Mouse (Mus musculus) intestine, embryonic 16.5 days (tissue): Measurements from ENCODE around the gene Nfasc. TPM values are rescaled to one million over a fixed set of nuclear protein-coding genes. Genes with fewer than 3 reads are reported as not detected.
A peak's percentile ranks its signal among the peaks of the same experiment; 100 is the strongest.

Source experiments
- ATAC-seq: fragments of 200-750 bp; cut with Nextera tagmentation; 2 replicates; pipeline ENCODE4 v1.8.0; 2017; ENCODE audit warnings: moderate TSS enrichment, moderate library complexity
- H3K27ac ChIP-seq: fragments of 300-500 bp; sonication (generic); 2 replicates; pipeline ENCODE4 v1.5.1; 2014; ENCODE audit warnings: mild to moderate bottlenecking, low read length
- H3K27me3 ChIP-seq: fragments of 300-500 bp; sonication (generic); replicated peaks from 2 replicates; pipeline ENCODE4 v1.6.1; 2014; ENCODE audit warnings: low read length, control low read depth, mixed read lengths; ENCODE audit not compliant: control insufficient read depth, insufficient read depth
- H3K36me3 ChIP-seq: fragments of 300-500 bp; sonication (generic); 2 replicates; pipeline ENCODE4 v1.6.1; 2014; ENCODE audit warnings: low read length, control low read depth; ENCODE audit not compliant: control insufficient read depth, insufficient read depth
- H3K4me1 ChIP-seq: fragments of 300-500 bp; sonication (generic); 2 replicates; pipeline ENCODE4 v1.6.1; 2014; ENCODE audit warnings: low read length, control low read depth, mixed read lengths; ENCODE audit not compliant: control insufficient read depth, insufficient read depth
- H3K4me2 ChIP-seq: fragments of 300-500 bp; sonication (generic); 2 replicates; pipeline ENCODE4 v1.6.1; 2014; ENCODE audit warnings: low read depth, low read length, control low read depth
- H3K4me3 ChIP-seq: fragments of 300-500 bp; sonication (generic); 2 replicates; pipeline ENCODE4 v1.5.1; 2014; ENCODE audit warnings: mild to moderate bottlenecking, low read length
- H3K9ac ChIP-seq: fragments of 300-500 bp; sonication (generic); 2 replicates; pipeline ENCODE4 v1.6.1; 2014; ENCODE audit warnings: low read depth, low read length
- H3K9me3 ChIP-seq: fragments of 300-500 bp; sonication (generic); 2 replicates; pipeline ENCODE4 v1.6.1; 2016; ENCODE audit warnings: low read length, control low read depth; ENCODE audit not compliant: control insufficient read depth
- WGBS: fragments of 180-500 bp; shearing (Covaris S2); extraction: QIAGEN DNeasy Blood & Tissue Kit; methylation state at CpG from one replicate; pipeline ENCODE4 v1.1.7; 2014; 5-methylcytosine and 5-hydroxymethylcytosine counted together
- polyA plus RNA-seq: library from polyadenylated mRNA; unstranded; fragments of >200 nt; fragmentation: Nextera tagmentation; extraction: Ambion mirVana; gene quantifications from 2 replicates; pipeline ENCODE4 v1.2.1, GENCODE M21; 2015

Nfasc gene
- polyA plus RNA-seq, 1 experiment from 2014 or later: 2.0 TPM

DNA sequence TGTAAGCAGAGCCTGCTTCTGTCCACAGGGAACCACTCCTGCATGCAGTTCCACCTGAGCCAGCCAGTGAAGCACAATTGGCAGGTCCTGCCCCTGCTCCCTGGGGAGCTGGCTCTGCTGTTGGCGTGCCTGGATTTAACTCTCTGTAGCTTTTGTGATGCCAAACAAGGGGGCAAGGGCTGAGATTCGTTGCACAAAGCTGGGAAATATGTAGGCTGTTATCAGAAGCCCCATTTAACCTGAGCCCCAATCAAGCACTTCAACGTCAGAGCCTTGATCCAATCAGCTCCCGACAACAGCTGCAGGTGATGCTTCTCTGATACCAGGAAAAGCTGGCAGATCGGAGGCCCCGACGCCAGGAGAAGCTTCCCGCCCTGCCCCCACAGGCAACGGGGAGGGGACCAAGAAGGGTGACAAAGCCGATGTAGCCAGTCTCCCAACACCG lies 2.5 kb downstream of the Nfasc start:
- H3K27me3 ChIP-seq: peaks cover 32% of the 10 kb centered on the region
- no peak overlapping the region for H3K9ac ChIP-seq
- no peak overlapping the region for H3K4me3 ChIP-seq
- no peaks in the 10 kb centered on the region for H3K36me3 ChIP-seq
- 2% methylated on average over 11 of the region's 11 CpGs for WGBS
- H3K9me3 ChIP-seq: no peaks in the 10 kb centered on the region
- H3K27ac ChIP-seq: no peak overlapping the region
- peaks cover 4% of the 10 kb centered on the region; the same call in 1 of the 2 replicates for H3K4me1 ChIP-seq
- H3K4me2 ChIP-seq: peak overlapping the region; percentile 4; the same call in 1 of the 2 replicates
- no peak for ATAC-seq

DNA sequence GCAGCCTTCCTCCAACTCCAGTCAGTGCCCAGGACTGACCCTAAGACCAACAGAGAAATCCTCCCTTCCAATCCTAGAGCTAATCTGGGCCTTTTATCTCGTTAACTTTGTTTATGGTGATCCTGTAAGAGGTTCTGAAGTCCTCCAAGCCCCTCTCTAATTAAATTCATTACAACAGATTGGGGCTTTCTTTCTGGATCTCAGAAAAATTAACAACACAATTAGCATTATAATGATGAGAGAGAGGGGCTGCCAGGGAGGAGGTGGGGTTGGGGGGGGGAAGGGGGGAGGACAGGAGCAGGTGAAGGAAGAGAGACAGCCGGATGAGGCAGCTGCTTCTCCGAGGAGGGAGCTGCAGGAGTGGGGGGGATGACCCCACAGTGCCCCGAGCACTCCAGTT lies 5.4 kb downstream of the Nfasc start:
- WGBS: 19% methylated on average over 4 of the region's 4 CpGs
- peaks cover 17% of the 10 kb centered on the region; the same call in 1 of the 2 replicates for H3K27me3 ChIP-seq
- H3K27ac ChIP-seq: no peak overlapping the region
- H3K36me3 ChIP-seq: no peaks in the 10 kb centered on the region
- no peak overlapping the region for H3K9ac ChIP-seq
- no peak for ATAC-seq
- H3K4me3 ChIP-seq: no peak overlapping the region
- H3K4me1 ChIP-seq: no peaks in the 10 kb centered on the region
- no peaks in the 10 kb centered on the region for H3K9me3 ChIP-seq
- no peak overlapping the region for H3K4me2 ChIP-seq

DNA sequence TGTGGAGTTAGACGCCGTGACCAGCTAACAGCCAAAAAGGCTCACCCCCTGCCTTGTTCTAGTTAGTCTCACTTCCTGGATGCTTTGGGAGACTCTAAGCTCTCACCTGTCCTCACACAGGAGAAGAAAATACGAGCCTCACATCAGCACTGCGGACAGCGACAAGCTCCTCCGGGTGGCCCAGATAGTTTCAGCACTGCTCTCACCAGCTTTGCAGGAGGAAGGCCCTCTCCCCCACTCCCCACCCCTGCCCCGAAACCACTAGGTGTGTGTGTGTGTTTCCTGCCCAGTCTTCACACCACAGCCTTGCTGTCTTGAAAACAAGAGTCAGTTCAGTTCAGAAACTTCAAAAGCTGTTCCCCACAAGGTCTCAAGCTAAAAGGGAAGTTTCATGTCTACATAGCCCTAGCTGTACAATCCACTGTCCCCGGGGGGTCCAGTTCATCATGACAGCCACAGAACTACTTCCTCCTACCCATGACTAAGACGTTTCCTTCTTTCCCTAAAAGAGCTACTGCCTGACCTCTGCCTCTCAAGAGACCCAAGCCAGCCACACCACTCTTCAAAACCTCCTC lies 7.6 kb downstream of the Nfasc start:
- H3K27me3 ChIP-seq: 0 out of 2 replicates have a peak, but pooled peaks cover 6% of the 10 kb centered on the region
- no peak overlapping the region for H3K4me3 ChIP-seq
- no peaks in the 10 kb centered on the region for H3K36me3 ChIP-seq
- H3K4me1 ChIP-seq: no peaks in the 10 kb centered on the region
- no peak overlapping the region for H3K4me2 ChIP-seq
- 25% methylated on average over 9 of the region's 9 CpGs for WGBS
- H3K9ac ChIP-seq: no peak overlapping the region
- ATAC-seq: no peak
- no peaks in the 10 kb centered on the region for H3K9me3 ChIP-seq
- no peak overlapping the region for H3K27ac ChIP-seq

DNA sequence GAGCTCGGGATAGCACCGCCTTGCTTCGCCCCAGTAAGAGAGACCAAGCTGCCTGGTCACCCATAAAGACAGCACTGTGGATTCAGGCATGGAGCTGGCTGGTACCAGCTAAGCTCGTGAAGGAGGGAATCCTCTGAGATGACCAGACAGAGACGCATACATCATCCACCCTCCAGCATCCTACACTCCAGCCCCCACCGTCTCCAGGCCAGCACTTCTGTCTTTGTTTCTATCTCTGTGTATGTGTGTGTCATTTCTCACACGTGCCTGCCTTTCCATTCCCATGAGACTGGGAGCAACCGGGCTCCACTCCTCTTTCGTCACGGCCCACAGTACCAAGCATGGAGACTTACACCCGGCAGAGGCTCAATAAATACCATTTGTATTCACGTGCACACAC lies 9.3 kb downstream of the Nfasc start:
- no peak overlapping the region for H3K27ac ChIP-seq
- WGBS: 74% methylated on average over 12 of the region's 12 CpGs
- H3K36me3 ChIP-seq: no peaks in the 10 kb centered on the region
- H3K4me2 ChIP-seq: no peak overlapping the region
- H3K9ac ChIP-seq: no peak overlapping the region
- H3K4me3 ChIP-seq: no peak overlapping the region
- no peaks in the 10 kb centered on the region for H3K27me3 ChIP-seq
- ATAC-seq: no peak
- H3K9me3 ChIP-seq: no peaks in the 10 kb centered on the region
- H3K4me1 ChIP-seq: no peaks in the 10 kb centered on the region

DNA sequence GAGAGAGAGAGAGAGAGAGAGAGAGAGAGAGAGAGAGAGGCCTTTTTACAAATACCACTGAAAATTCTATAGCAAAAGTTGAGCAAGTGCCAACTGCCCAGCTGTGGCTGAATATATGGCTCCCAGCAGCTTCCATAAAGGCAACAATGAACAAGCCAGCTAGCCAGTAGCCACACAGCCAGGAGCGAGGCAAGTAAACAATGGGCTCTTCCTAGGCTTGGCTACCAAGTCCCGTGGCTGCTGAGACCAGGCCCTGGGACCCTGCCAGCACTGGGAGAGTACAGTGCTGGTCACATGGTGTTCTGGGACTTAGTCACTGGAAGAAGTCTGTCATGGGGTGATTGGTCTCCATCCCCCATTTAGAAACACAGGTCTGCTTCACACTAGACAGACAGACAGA lies 14.0 kb downstream of the Nfasc start:
- no peaks in the 10 kb centered on the region for H3K27me3 ChIP-seq
- H3K4me3 ChIP-seq: no peak overlapping the region
- H3K9ac ChIP-seq: no peak overlapping the region
- WGBS: 39% methylated on average over 2 of the region's 2 CpGs
- no peaks in the 10 kb centered on the region for H3K9me3 ChIP-seq
- H3K36me3 ChIP-seq: no peaks in the 10 kb centered on the region
- H3K4me1 ChIP-seq: no peaks in the 10 kb centered on the region
- no peak for ATAC-seq
- no peak overlapping the region for H3K27ac ChIP-seq
- H3K4me2 ChIP-seq: no peak overlapping the region

DNA sequence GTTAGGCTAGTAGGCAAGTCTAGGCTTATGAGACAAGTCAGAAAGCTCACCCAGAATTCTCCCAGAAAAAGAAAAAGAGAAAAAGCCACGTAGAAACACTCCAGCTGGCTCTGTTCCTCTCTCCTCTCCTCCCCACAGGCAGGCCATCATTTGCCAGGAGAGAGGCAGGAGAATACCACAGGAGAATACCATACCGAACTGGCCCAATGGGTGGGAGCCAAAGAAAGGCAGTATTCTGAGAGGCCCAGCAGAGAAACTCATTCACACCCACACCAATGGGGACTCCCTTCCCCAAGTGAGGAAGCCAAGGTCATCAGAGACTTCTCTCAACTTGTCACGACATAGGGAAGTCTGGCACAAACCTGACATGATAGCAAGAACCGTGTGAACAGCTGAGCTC lies 19.2 kb downstream of the Nfasc start:
- Histone ChIP-seq H3K27me3 (no peaks in the 10 kb centered on the region), H3K4me1 (no peaks in the 10 kb centered on the region), H3K36me3 (no peaks in the 10 kb centered on the region), H3K4me3 (no peak overlapping the region), H3K27ac (no peak overlapping the region), H3K4me2 (no peak overlapping the region), H3K9me3 (no peaks in the 10 kb centered on the region), H3K9ac (no peak overlapping the region)
- ATAC-seq: no peak
- 64% methylated on average over 4 of the region's 4 CpGs for WGBS

DNA sequence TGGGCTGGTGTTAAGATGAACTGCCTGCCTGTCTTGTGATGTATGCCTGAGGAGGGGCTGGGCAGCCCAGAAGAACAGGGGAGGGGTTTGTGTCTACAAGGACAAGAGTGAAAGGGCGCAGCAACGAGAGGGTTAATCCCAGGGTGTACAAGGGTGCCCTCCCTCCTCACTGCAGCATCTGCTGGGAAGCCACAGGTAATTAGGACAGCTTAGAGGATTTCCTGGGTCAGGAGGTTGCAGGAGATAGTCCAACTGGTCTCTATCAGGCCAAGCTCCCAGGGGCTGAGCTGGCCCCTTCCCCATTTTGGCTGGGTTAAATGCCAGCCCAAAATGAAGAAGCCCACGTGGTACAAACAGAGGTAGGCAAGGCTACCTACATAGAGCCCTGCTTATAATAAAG lies 20.3 kb downstream of the Nfasc start:
- no peaks in the 10 kb centered on the region for H3K27me3 ChIP-seq
- H3K4me2 ChIP-seq: no peak overlapping the region
- H3K27ac ChIP-seq: no peak overlapping the region
- no peak overlapping the region for H3K4me3 ChIP-seq
- no peaks in the 10 kb centered on the region for H3K4me1 ChIP-seq
- no peaks in the 10 kb centered on the region for H3K9me3 ChIP-seq
- ATAC-seq: no peak
- H3K36me3 ChIP-seq: no peaks in the 10 kb centered on the region
- no peak overlapping the region for H3K9ac ChIP-seq
- WGBS: 81% methylated on average over 3 of the region's 3 CpGs

DNA sequence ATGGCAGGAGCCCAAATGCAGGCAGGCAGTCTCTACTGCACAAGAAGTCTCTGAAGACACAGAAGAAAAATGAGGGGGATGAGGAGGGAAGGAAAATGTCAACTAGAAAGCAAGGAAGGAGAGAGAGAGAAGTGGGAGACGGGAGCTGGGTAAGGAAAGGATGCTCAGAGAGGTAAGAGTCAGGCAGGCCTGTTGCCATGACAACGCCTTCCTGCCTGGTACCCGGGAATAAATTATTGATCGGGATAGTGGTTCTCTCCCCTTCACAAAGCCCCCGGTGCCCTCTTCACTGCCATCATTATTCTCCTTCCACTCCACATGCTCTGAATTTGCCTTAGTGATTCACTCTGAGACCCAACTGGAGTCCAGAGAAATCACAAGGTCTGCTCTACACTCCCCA lies 23.4 kb downstream of the Nfasc start:
- no peak overlapping the region for H3K4me3 ChIP-seq
- H3K27me3 ChIP-seq: no peaks in the 10 kb centered on the region

DNA sequence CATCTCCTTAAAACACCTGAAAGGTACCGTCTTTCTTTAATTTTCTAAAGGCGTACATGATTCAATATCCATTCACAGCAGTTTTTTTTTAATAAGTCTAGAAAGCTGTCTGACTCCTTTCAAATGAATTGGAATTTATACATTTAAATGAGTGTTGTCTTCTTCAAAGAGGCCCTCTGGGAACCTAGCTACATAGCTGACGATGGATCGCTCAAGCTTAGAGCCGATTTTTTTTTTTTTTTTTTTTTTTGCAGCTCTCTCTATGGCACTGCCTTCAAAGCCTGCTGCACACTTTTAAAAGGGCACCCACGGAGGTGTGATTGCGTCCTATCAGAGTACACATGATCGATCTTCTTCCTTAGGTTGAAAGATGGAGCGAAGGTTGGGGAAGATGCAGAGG lies 26.6 kb downstream of the Nfasc start:
- no peaks in the 10 kb centered on the region for H3K27me3 ChIP-seq
- H3K9ac ChIP-seq: no peak overlapping the region
- H3K27ac ChIP-seq: no peak overlapping the region
- no peaks in the 10 kb centered on the region for H3K4me1 ChIP-seq
- no peaks in the 10 kb centered on the region for H3K9me3 ChIP-seq
- 86% methylated on average over 9 of the region's 9 CpGs for WGBS
- no peak overlapping the region for H3K4me3 ChIP-seq
- no peak for ATAC-seq
- H3K4me2 ChIP-seq: no peak overlapping the region
- no peaks in the 10 kb centered on the region for H3K36me3 ChIP-seq

More for the DNA sequence above, 23.4 kb downstream of the Nfasc start:
- H3K9me3 ChIP-seq: no peaks in the 10 kb centered on the region
- WGBS: 70% methylated on average over 5 of the region's 5 CpGs
- no peaks in the 10 kb centered on the region for H3K4me1 ChIP-seq
- H3K4me2 ChIP-seq: no peak overlapping the region
- H3K36me3 ChIP-seq: no peaks in the 10 kb centered on the region
- no peak overlapping the region for H3K27ac ChIP-seq
- no peak for ATAC-seq
- no peak overlapping the region for H3K9ac ChIP-seq

DNA sequence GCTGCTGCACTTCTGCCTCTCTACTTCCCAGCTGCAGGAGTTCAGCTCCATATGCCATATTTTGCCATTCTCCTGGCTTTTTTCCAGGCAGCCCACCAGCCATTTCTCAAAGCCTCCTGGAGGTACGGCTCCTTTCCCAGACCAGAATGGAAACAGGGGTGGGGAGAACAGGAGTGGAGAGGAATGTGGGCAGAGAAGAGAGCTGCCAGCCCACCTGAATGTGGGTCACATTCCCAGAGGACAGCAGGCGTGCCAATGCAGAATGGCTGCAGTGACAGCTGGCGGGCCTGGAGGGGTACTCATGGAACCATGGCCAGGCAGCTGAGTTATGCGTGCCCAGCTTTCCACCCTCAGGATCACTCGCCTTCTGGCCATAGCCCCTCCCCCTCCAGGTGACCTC lies 32.2 kb downstream of the Nfasc start:
- 56% methylated on average over 5 of the region's 5 CpGs for WGBS

More for the DNA sequence above, 32.2 kb downstream of the Nfasc start:
- H3K9ac ChIP-seq: no peak overlapping the region
- H3K9me3 ChIP-seq: no peaks in the 10 kb centered on the region
- no peak overlapping the region for H3K4me2 ChIP-seq
- ATAC-seq: no peak
- H3K27ac ChIP-seq: no peak overlapping the region
- no peaks in the 10 kb centered on the region for H3K36me3 ChIP-seq
- no peak overlapping the region for H3K4me3 ChIP-seq
- no peaks in the 10 kb centered on the region for H3K27me3 ChIP-seq
- H3K4me1 ChIP-seq: no peaks in the 10 kb centered on the region
